Mouse (Mus musculus): ENCODE results near the gene Sacm1l. TPM values are rescaled to one million over a fixed set of nuclear protein-coding genes. Genes with fewer than 3 reads are reported as not detected.

The Sacm1l gene
- polyA plus RNA-seq, 1 experiment from 2014 or later = 51.6 TPM

DNA sequence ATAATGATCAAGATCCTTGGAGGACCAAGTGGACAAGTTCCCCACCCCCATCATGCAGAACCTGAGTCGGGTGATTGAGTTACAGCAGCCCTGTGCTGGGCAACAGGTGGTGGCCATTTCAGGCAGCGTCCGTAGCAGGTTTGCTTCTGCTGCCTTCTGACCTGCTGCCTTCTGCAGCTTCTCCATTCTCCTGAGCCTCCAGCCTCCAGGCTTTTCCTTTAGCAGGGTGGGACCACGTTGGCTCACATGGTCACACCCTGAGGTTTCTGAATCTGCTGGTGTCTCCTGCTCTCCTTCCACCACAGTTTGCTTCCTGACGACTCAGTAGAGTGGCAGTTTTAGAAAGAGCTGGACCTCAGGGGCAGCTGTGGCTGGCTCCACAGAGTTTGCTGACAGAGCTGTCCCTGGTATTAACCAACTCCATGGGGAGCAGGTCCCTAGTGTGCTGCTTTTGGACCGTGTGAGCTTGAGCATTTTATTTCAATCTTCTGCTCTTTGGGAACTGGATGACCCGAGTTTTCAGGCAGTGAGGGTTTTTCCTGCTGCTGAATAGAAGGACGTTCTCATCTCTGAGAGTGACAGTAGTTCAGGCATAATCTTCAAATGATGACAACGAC, 39.7 kb upstream of the Sacm1l start:
- no peaks in the 10 kb centered on the region for H3K9me3 ChIP-seq (replicated peaks; ENCODE audit: control insufficient read depth, low read length)
- peaks cover 76% of the 10 kb centered on the region for H3K4me1 ChIP-seq (ENCODE audit: control insufficient read depth, insufficient read depth, low read length)
- H3K36me3 ChIP-seq (ENCODE audit: control insufficient read depth, insufficient read depth) = peaks cover 5% of the 10 kb centered on the region; the same call in 1 of the 2 replicates
- H3K27me3 ChIP-seq (ENCODE audit: control insufficient read depth, insufficient read depth, low read length) = no peaks in the 10 kb centered on the region
- H3K27ac ChIP-seq (ENCODE audit: low read length) = peak overlapping the region; percentile 88
- H3K4me2 ChIP-seq (ENCODE audit: low read depth, low read length) = peak overlapping the region; percentile 51; the same call in 1 of the 2 replicates
- ATAC-seq (replicated peaks; ENCODE audit: extremely low read depth, insufficient read depth, low FRiP score) = no peak
- WGBS = 54% methylated on average over 9 of the region's 9 CpGs
- peak overlapping the region; percentile 52 for H3K9ac ChIP-seq (ENCODE audit: low read length)
- H3K4me3 ChIP-seq (ENCODE audit: low read length) = no peak overlapping the region

DNA sequence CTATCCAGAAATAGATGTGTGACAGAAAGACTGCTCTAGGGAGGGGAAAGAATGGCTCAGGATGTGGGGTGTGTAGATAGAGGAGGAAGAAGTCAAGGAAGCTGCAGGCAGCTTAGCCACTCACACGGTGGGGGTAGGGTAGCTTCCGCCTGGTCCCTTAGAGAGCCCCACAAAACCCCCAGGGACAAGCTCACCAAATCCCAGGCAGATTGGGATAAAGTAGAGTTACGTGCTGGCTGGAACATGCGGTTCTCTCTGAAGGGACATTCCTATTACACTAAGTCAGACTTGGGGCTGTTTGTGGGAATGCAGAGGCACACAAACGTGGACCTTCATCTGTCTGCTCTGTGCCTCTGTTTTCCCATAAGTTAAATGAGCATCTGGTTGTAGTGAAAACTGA, 38.6 kb upstream of the Sacm1l start:
- H3K9ac ChIP-seq (ENCODE audit: low read length) = peak overlapping the region; percentile 43
- no peaks in the 10 kb centered on the region for H3K9me3 ChIP-seq (replicated peaks; ENCODE audit: control insufficient read depth, low read length)
- H3K27me3 ChIP-seq (ENCODE audit: control insufficient read depth, insufficient read depth, low read length) = no peaks in the 10 kb centered on the region
- WGBS = 21% methylated on average over 5 of the region's 5 CpGs
- peak; percentile 45 for ATAC-seq (replicated peaks; ENCODE audit: extremely low read depth, insufficient read depth, low FRiP score)
- H3K4me3 ChIP-seq (ENCODE audit: low read length) = peak overlapping the region; percentile 10
- peak overlapping the region; percentile 88 for H3K27ac ChIP-seq (ENCODE audit: low read length)
- peak overlapping the region; percentile 51 for H3K4me2 ChIP-seq (ENCODE audit: low read depth, low read length)
- H3K4me1 ChIP-seq (ENCODE audit: control insufficient read depth, insufficient read depth, low read length) = peaks cover 76% of the 10 kb centered on the region
- peaks cover 4% of the 10 kb centered on the region; the same call in 1 of the 2 replicates for H3K36me3 ChIP-seq (ENCODE audit: control insufficient read depth, insufficient read depth)

DNA sequence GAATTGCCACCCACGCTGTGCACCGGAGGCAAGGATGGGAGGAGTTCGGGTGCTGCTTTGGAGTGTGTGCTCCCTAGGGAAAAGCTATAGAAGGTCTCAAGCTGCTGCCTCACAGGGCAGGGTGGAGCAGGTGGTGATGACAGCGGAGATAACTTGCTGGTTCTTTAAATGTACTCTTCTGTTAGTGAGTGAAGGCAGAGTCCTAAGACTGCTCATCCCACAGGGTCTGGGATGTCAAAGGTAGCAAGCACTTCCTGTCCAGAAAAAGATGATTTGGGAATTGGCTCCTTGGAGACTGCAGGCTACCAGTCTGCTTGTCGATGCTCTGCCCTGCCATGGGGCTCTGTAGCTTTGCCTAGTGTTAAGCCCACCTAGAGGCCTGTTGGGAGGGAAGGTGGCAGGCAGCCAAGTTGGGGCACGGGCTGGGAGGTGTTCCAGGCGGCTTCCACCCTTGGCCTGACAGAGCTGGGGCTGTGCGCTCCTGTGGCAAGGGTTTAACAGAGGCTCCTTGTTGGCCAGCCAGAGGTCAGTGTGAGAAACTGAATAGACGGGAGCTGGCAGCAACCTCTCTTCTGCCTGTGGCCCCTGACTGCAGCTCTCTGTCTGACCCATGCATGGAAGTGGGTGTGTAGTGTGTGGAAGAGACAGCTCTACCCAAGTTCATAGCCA, 37.5 kb upstream of the Sacm1l start:
- peaks cover 76% of the 10 kb centered on the region for H3K4me1 ChIP-seq (ENCODE audit: control insufficient read depth, insufficient read depth, low read length)
- peak overlapping the region; percentile 96 for H3K27ac ChIP-seq (ENCODE audit: low read length)
- H3K4me3 ChIP-seq (ENCODE audit: low read length) = no peak overlapping the region
- H3K4me2 ChIP-seq (ENCODE audit: low read depth, low read length) = peak overlapping the region; percentile 48; the same call in 1 of the 2 replicates
- peak; percentile 87 for ATAC-seq (replicated peaks; ENCODE audit: extremely low read depth, insufficient read depth, low FRiP score)
- H3K27me3 ChIP-seq (ENCODE audit: control insufficient read depth, insufficient read depth, low read length) = no peaks in the 10 kb centered on the region
- WGBS = 33% methylated on average over 9 of the region's 9 CpGs
- H3K9ac ChIP-seq (ENCODE audit: low read length) = peak overlapping the region; percentile 66
- H3K9me3 ChIP-seq (replicated peaks; ENCODE audit: control insufficient read depth, low read length) = no peaks in the 10 kb centered on the region
- peaks cover 2% of the 10 kb centered on the region; the same call in 1 of the 2 replicates for H3K36me3 ChIP-seq (ENCODE audit: control insufficient read depth, insufficient read depth)

DNA sequence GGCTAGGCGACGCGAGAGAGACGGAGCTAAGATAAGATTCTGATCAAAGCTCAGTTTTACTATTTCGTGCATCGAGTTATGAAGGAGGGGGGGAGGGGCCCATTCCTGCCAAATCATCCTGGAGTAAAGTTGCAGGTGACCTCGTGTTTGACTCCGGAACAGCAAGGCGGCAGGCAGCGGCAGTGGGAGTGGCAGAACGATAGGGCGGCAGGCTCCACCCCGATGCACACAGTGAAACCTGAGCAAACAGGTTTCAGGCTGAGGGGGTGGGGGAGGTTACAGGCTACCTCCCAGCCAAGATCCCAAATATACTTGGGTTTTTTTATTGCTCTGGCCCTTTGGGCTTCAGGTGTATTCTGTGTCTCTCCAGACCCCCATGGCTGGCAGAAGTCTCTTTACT, 32.9 kb upstream of the Sacm1l start:
- no peaks in the 10 kb centered on the region for H3K27me3 ChIP-seq (ENCODE audit: control insufficient read depth, insufficient read depth, low read length)
- ATAC-seq (replicated peaks; ENCODE audit: extremely low read depth, insufficient read depth, low FRiP score) = no peak
- H3K9ac ChIP-seq (ENCODE audit: low read length) = no peak overlapping the region
- peaks cover 47% of the 10 kb centered on the region for H3K4me1 ChIP-seq (ENCODE audit: control insufficient read depth, insufficient read depth, low read length)
- H3K36me3 ChIP-seq (ENCODE audit: control insufficient read depth, insufficient read depth) = peaks cover 6% of the 10 kb centered on the region; the same call in 1 of the 2 replicates
- H3K4me3 ChIP-seq (ENCODE audit: low read length) = no peak overlapping the region
- 19% methylated on average over 13 of the region's 13 CpGs for WGBS
- peak overlapping the region; percentile 47 for H3K4me2 ChIP-seq (ENCODE audit: low read depth, low read length)
- no peak overlapping the region for H3K27ac ChIP-seq (ENCODE audit: low read length)
- no peaks in the 10 kb centered on the region for H3K9me3 ChIP-seq (replicated peaks; ENCODE audit: control insufficient read depth, low read length)

DNA sequence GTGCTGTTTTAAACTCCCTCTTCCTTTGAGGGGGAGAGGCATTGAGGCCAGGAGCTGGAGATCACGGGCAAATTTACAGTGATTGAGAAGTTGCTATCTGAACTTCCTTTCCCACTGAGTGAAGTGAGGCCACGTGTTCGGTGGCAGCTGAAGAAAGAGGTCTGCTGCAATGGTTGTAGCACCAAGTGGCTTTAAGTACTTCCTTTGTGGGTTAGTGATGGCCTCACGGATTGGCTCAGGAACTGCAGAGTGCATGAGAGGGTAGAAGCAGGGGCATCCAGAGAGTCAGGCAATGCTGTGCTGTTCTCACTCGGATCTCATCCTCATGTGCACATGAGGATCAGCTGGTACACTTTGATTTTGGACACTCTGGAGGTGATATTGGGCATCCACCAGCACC, 31.7 kb upstream of the Sacm1l start:
- no peaks in the 10 kb centered on the region for H3K27me3 ChIP-seq (ENCODE audit: control insufficient read depth, insufficient read depth, low read length)
- H3K9ac ChIP-seq (ENCODE audit: low read length) = no peak overlapping the region
- H3K27ac ChIP-seq (ENCODE audit: low read length) = no peak overlapping the region
- H3K9me3 ChIP-seq (replicated peaks; ENCODE audit: control insufficient read depth, low read length) = no peaks in the 10 kb centered on the region
- ATAC-seq (replicated peaks; ENCODE audit: extremely low read depth, insufficient read depth, low FRiP score) = peak; percentile 29; the same call in 1 of the 2 replicates
- H3K4me3 ChIP-seq (ENCODE audit: low read length) = no peak overlapping the region
- H3K4me2 ChIP-seq (ENCODE audit: low read depth, low read length) = no peak overlapping the region
- H3K36me3 ChIP-seq (ENCODE audit: control insufficient read depth, insufficient read depth) = peaks cover 9% of the 10 kb centered on the region; the same call in 1 of the 2 replicates
- WGBS = 31% methylated on average over 5 of the region's 5 CpGs
- peaks cover 35% of the 10 kb centered on the region for H3K4me1 ChIP-seq (ENCODE audit: control insufficient read depth, insufficient read depth, low read length)

DNA sequence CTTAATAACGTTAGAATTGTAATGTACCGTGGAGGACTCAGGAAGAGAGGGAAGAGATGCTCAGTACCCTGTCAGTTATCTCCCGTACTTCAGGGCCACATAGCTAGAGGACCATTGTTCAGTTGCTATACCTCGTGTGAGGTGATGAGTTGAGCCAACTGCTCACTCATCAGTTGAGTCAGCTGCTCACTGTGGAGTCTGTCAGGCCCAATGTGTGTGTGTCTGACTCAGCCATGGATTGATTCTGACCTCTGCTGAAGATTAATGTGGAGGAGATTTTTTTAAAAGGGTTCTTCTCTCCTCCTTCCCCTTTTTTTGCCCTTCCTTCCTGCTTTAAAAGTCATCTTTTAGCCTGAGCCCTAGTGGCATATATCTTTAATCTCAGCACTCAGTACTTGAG, 29.1 kb upstream of the Sacm1l start:
- Histone ChIP-seq H3K4me1 (ENCODE audit: control insufficient read depth, insufficient read depth, low read length) (peaks cover 41% of the 10 kb centered on the region), H3K4me2 (ENCODE audit: low read depth, low read length) (no peak overlapping the region), H3K27ac (ENCODE audit: low read length) (no peak overlapping the region), H3K36me3 (ENCODE audit: control insufficient read depth, insufficient read depth) (peaks cover 9% of the 10 kb centered on the region; the same call in 1 of the 2 replicates), H3K9ac (ENCODE audit: low read length) (no peak overlapping the region), H3K27me3 (ENCODE audit: control insufficient read depth, insufficient read depth, low read length) (no peaks in the 10 kb centered on the region), H3K9me3 (replicated peaks; ENCODE audit: control insufficient read depth, low read length) (no peaks in the 10 kb centered on the region), H3K4me3 (ENCODE audit: low read length) (no peak overlapping the region)
- 42% methylated on average over 4 of the region's 4 CpGs for WGBS
- ATAC-seq (replicated peaks; ENCODE audit: extremely low read depth, insufficient read depth, low FRiP score) = no peak

DNA sequence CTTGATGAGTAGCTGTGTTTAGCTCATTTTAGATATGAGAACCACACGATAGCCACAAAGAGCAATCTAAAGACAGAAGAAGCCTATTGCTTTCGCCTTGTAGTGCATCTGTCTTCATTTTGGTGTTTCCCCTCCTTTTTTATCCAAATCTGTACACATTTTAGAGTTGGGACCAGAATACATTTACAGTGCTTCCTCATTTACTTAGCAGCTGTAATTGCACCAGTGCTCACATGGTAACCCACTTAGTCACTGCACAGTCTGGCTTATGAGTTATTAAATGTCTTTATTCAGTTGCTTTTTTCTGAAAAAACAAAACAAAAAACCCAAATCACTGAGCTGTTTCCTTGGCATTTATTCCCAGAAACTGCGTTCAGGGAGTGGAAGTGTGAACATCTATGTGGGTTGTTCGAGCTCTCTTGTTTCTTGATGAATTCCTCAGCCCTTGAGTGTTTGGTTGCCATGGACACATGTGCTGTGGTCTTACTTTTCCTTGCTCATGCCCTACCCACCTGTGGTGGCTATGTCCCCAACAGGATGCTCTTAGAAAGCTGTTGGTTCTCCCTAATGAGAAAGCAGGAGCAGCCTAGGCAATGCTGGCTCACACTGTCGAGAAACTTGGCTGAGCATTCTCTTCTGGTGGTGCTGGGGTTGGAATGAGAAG, 26.3 kb upstream of the Sacm1l start:
- ATAC-seq (replicated peaks; ENCODE audit: extremely low read depth, insufficient read depth, low FRiP score) = no peak
- 70% methylated on average over 5 of the region's 5 CpGs for whole genome bisulfite sequencing
- peaks cover 9% of the 10 kb centered on the region; the same call in 1 of the 2 replicates for H3K36me3 ChIP-seq (ENCODE audit: control insufficient read depth, insufficient read depth)

DNA sequence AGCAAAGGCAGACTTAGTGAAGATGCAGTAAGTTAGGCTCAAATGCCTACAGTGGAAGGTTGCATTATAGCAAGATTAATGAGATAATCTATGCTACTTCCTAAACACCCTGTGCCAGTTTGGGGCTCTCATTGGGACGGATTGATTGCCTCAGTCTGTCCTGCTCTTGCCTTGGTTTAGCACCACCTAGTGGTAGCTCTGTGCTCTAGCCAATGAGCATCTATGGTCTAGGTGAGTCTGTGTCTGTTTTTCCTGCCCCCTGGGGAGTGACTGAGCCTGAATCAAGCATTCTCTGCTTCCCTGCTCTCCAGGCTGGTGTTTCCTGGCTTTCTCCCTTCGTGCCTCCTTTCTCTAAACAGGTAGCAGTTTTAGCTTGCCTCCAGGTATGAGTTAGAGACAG, 25.2 kb upstream of the Sacm1l start:
- Histone ChIP-seq H3K4me3 (ENCODE audit: low read length) (no peak overlapping the region), H3K9me3 (replicated peaks; ENCODE audit: control insufficient read depth, low read length) (no peaks in the 10 kb centered on the region), H3K4me1 (ENCODE audit: control insufficient read depth, insufficient read depth, low read length) (peaks cover 33% of the 10 kb centered on the region), H3K36me3 (ENCODE audit: control insufficient read depth, insufficient read depth) (peaks cover 9% of the 10 kb centered on the region; the same call in 1 of the 2 replicates), H3K4me2 (ENCODE audit: low read depth, low read length) (no peak overlapping the region), H3K27me3 (ENCODE audit: control insufficient read depth, insufficient read depth, low read length) (no peaks in the 10 kb centered on the region), H3K9ac (ENCODE audit: low read length) (no peak overlapping the region), H3K27ac (ENCODE audit: low read length) (no peak overlapping the region)
- peak; percentile 49 for ATAC-seq (replicated peaks; ENCODE audit: extremely low read depth, insufficient read depth, low FRiP score)
- WGBS = 11% methylated on average over 2 of the region's 2 CpGs

More for the DNA sequence above, 26.3 kb upstream of the Sacm1l start:
- peaks cover 33% of the 10 kb centered on the region for H3K4me1 ChIP-seq (ENCODE audit: control insufficient read depth, insufficient read depth, low read length)
- no peak overlapping the region for H3K9ac ChIP-seq (ENCODE audit: low read length)
- H3K4me3 ChIP-seq (ENCODE audit: low read length) = no peak overlapping the region
- H3K9me3 ChIP-seq (replicated peaks; ENCODE audit: control insufficient read depth, low read length) = no peaks in the 10 kb centered on the region
- H3K27ac ChIP-seq (ENCODE audit: low read length) = no peak overlapping the region
- H3K4me2 ChIP-seq (ENCODE audit: low read depth, low read length) = no peak overlapping the region
- no peaks in the 10 kb centered on the region for H3K27me3 ChIP-seq (ENCODE audit: control insufficient read depth, insufficient read depth, low read length)

DNA sequence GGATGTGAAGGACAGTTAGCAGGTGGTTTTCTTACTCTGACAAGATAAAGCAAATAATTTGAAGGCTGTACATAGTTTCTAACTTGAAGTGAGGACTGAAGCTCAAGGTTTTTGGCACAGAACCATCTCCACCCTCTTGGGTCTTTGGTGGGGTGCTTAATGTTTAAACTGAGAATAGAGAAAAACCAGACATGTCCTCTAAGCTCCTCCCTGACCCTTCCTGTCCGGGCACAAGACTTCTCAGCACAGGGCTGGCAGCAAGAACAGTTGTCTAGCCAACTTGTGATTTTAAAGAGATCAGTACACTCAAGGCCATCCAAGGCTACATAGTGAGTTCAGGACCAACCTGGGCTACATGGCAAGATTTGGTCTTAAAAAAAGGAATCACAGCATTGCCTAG, 24.0 kb upstream of the Sacm1l start:
- Histone ChIP-seq H3K9me3 (replicated peaks; ENCODE audit: control insufficient read depth, low read length) (no peaks in the 10 kb centered on the region), H3K27ac (ENCODE audit: low read length) (peak overlapping the region; percentile 69), H3K4me2 (ENCODE audit: low read depth, low read length) (no peak overlapping the region), H3K4me3 (ENCODE audit: low read length) (no peak overlapping the region), H3K27me3 (ENCODE audit: control insufficient read depth, insufficient read depth, low read length) (no peaks in the 10 kb centered on the region), H3K4me1 (ENCODE audit: control insufficient read depth, insufficient read depth, low read length) (peaks cover 33% of the 10 kb centered on the region), H3K36me3 (ENCODE audit: control insufficient read depth, insufficient read depth) (peaks cover 9% of the 10 kb centered on the region; the same call in 1 of the 2 replicates), H3K9ac (ENCODE audit: low read length) (no peak overlapping the region)
- no peak for ATAC-seq (replicated peaks; ENCODE audit: extremely low read depth, insufficient read depth, low FRiP score)
- 29% methylated on average over 1 of the region's 1 CpGs for WGBS
